Mouse (Mus musculus) CD4-positive, CD25-positive, alpha-beta regulatory T cell, adult 2 months (primary cell): ENCODE measurements around the gene Brk1.

Experiments used
- DNase-seq: peaks from one replicate; pipeline ENCODE4 v3.0.0-alpha.2; 2012; ENCODE audit warnings: low read depth, low spot score

Brk1 gene

GRCm38 (mm10) chr6:113623941-113624751 lies 19.6 kb downstream of the Brk1 start, which contains the start of gene Vhl:
TSS of gene Vhl (plus strand) at chr6:113623959.
- peak; percentile 89 for DNase-seq

DNA sequence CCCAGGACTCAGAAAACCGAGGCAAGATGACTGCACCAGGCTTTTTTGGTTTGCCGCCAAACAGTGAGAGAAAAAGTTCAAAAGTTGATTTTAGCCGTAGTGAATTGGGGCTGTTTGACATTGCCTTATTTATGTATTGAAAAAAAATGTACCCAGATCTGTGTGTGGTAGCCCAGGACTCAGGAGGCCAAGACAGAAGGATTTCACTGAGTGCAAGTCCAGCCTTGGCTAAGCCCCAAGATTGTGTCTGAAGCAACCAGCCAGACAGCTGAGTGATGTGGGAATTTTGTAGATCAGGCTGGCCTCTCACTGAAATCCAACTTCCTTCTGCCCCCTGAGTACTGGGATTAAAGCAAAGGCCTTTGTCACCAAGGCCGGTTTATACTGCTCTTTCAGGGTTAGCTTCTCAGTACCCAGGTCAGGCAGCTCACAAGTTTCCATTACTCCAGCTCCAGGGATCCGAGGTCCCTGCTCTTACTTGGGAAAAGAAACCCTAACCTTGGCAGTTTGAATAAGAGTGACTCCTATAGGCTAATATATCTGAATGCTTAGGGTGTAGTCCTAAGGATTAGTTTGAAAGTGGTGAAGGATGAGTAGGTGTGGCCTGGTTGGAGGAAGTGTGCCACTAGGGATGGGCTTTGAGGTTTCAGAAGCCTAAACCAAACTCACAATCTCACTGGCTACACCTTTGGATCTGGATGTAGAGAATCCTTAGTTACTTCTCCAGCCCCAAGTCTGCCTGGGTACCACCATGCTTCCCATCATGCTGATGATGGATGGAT lies 20.6 kb downstream of the Brk1 start:
- no peak for DNase-seq

DNA sequence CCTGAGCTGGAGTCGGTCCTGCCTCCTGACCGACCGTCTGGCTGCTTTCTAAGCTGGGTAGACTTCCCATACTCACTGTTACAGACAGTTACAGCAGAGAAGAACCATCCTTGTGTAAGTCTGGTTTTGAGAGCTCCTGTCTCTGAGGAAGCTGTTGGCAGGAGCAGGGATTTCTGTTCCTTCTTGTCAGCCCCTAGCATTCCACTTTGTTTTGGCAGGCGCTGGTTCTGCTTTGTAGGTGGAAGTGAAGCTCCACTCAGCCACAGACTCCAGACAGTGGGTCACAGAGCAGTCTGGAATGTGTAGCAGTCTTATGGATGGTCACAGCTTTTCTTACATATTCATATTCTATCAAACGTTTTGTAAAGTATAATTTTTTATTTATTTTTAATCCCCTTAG lies 25.8 kb downstream of the Brk1 start:
- DNase-seq, result no peak

DNA sequence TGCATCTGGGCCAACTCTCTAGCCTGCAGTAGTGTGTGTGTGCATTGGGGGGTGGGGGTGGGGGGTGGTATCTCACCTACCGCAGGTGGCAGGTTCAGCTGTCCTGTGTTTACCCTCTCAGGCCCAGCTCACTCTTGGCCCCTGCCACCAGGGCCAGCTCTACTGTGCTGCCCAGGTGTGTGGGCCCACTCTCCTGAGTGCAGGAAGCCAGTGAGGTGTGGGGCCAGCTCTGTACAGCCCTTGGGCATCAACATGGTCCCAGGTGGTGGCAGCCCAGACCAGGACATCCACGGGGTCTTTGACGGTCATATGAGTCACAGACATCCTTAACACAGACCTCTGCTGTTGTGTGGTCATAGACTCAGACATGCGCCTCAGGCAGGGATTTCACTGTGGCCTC lies 28.3 kb downstream of the Brk1 start:
- DNase-seq, result no peak

DNA sequence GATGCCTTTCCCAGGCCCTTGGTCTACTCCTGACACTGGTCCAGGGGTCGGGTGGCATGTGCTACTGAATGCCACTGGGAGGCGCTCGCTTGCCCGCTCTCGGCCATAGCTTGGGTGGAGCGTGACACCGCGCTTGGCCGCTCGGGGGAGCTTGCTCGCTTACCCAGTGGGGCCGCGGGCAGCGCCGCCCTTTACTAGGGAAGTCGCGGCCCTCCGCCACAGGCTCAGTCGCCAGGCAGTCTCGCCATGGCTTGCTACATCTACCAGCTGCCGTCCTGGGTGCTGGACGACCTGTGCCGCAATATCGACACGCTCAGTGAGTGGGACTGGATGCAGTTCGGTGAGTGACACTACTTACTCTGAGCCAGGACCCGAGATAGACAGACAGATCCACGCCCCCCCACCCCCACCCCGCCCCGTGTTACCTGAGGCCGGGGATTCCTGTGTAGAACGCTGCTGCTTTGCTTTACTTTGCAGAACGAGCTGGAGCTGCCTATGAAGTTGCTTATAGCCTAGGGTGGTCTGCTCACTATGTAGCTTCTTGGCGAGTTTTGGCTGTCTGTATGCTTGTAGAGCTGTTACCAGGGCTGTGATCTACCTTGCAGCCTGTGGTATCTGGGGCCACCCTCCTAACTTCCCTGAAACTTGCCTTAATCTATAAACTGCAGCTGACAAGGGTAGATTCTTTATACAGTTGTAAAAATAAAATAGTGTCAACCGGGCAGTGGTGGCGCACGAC lies 33.9 kb downstream of the Brk1 start, which contains the start of gene Irak2:
TSS of gene Irak2 (plus strand) at position 166 of the 739 bp plus-strand sequence.
- DNase-seq, result peak; percentile 97

DNA sequence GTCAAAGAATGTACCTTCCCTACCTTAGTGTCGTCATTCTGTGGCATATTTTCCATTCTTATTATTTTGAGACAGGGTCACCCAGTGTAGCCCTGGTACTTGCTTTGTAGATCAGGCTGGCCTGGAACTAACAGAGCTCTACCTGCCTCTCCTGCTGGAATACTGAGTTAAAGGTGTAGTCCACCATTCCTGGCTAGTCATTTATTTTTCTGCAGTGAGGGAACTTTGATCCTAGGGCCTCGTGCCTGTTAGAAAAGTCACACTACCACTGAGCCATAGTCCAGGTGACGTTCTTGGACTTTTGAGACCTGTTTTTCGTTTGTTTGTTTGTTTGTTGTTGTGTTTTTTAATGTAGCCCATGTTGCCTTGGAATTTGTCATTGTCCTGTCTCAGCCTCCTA lies 34.6 kb downstream of the Brk1 start:
- no peak for DNase-seq

- DNase-seq, result no peak
Observed at GRCm38 (mm10) chr6:113642605-113643004, 38.0 kb downstream of the Brk1 start.

GRCm38 (mm10) chr6:113643021-113643420 lies 38.4 kb downstream of the Brk1 start:
- no peak for DNase-seq

GRCm38 (mm10) chr6:113643967-113644366 lies 39.4 kb downstream of the Brk1 start:
- DNase-seq, result no peak

GRCm38 (mm10) chr6:113644808-113645207 lies 40.2 kb downstream of the Brk1 start:
- DNase-seq, result peak; percentile 41

DNA sequence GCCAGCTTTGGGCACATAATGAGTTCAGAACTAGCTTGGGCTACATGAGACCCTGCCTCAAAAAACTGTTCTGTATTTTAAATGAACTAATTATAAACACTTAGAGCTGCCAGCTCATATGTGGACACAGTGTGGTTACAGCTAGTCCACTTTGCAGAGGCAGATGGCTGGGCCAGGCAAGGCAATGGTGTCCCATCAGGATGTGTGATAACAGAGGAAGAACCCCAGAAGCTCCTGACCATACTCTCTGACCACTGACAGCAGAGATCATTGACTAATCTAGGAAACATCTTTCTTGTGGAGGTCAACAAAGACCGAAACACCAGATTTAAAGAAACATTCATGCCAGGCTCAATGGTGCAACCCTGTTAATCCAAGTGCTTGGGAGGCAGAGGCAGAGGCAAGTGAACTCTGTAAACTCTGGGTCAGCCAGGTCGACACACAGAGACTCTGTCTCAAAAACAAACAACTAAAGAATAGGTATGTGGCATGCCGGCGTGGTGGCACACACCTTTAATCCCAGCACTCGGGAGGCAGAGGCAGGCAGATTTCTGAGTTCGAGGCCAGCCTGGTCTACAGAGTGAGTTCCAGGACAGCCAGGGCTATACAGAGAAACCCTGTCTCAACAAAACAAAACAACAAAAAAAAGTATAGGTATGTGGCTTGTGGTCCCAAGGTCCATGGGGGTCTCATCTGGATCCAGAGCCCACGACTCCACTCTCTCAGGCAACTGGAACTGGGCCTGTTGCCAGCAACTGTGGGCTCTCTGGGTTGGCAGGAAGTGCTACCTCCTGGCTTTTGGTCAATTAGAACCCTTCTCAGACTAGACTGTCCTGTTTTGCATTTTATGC lies 45.0 kb downstream of the Brk1 start:
- DNase-seq, result no peak

GRCm38 (mm10) chr6:113650197-113650640 lies 45.6 kb downstream of the Brk1 start:
- DNase-seq, result no peak

- no peak for DNase-seq
Observed at GRCm38 (mm10) chr6:113651626-113652025, 47.1 kb downstream of the Brk1 start.

- no peak for DNase-seq
Observed at GRCm38 (mm10) chr6:113653551-113653950, 49.0 kb downstream of the Brk1 start.

- DNase-seq, result no peak
Observed at GRCm38 (mm10) chr6:113654102-113654501, 49.5 kb downstream of the Brk1 start.

DNA sequence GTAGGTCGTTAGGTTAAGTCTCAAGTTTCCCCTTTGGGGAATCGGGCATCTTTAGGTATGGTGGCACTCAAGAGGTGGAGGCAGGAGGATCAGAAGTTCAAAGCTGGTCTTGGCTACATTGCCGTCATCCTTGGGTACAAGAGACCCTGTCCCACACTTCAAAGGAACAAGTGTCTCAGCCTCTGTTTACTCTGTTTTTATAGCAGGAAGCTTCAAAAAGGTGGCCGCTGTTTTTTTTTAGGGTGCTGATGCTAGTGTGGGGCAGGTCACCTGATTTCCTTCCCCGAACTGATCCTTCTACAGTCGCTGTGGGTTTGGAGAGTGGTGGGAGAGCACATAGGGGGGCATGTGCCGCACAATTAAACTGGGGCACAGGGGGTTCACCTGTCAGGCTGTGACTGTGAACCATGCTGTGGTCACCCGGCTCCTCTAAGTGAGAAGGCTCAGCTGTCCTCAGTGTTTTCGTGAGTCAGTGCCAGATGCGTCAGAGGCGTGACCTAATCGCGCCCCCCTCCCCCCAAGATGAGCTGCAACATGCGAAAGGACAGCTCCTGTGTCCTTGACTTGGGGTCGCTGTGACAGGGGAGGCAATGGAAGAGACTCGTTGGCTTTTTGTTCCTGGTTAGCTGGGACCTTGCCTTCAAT lies 50.3 kb downstream of the Brk1 start:
- DNase-seq, result peak; percentile 58

DNA sequence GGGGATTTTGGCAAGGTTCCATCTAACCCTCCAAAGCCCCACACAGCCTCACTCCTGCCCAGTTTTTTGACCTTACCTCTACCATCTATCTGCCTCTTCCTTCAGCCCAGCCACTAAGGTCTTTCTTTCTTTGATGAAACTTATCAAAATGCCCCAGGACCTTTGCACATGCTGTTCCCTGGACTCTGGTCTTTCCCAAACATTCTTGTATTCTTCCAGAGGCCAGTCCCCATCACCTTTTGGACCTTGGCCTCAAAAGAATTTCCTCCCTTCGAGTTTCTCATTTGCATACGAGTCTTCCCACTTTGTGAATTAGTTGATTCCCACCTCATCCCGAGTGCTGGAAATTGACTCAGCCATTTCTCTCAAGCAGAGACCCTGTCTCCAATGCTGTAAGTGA lies 50.9 kb downstream of the Brk1 start:
- DNase-seq, result no peak

DNA sequence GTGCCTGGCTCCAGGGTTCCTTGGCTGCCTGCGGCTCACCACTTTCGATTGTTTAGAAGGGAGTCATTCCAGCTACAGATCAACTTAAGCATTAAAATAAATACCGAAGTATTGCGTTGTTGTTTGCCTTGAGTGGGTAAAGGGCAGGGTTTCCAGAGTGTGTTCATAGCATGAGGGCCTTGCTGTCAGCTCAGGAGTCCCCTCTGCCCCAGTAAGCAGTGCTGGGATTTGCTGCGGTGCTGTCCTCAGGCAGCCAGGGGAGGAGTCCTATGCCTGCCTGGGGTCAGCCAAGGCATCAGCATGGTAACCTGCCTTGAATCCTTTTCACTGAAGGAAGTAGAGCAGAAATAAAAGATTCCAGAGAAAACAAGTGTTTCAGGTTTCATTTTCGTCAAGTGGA lies 52.3 kb downstream of the Brk1 start:
- no peak for DNase-seq

DNA sequence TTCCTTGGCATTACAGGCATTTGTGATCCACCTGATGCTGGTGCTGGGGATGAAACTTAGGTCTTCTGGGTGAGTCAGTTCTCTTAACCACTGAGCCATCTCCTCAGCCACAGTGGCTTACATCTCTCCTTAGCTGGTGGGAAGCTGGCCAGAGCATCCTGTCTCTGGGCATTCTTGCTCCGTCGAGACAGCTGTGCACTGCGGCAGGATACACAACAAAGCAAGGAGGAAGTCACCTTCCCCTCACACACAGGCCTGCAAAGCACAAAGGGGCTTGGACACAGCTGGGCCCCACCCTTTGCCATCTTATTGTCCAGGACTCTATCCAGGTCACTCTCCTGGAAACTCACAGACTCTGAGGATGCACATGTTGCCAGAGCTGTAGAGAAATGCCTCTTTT lies 53.7 kb downstream of the Brk1 start:
- no peak for DNase-seq

DNA sequence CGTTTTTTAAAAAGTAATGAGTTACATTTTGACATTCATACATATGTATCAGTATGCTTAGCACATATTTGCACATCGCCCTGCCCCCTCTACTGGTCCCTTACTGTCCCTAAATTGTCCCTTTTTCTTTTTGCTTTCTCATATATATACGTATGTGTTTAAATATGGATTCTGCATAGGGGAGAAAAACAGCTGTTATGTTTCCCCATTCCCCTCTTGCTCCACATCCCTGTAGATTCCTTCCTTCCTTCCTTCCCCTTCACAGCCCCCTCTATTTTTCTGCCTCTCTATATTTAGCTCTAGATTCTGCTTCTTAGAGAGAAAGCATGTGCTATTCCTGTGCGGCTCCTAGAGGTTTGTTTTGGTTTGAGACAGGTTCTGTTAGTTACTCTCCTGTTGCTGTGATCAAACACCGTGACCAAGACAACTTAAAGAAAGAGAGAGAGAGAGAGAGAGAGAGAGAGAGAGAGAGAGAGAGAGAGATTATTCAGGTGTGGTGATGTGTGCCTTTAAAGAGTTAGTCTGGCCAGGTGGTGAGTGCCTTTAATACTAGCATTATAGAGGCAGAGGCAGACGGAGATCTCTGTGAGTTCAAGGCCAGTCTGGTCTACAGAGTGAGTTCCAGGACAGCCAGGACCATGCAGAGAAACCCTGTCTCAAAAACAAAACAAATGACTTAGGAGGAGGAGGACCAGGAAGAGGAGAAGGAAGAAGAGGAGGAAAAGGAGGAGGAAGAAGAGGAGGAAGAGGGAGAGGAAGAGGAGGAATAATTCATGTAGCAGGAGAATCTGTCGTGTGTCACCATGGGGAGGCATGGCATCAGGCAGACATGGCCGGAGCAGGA lies 55.3 kb downstream of the Brk1 start:
- no peak for DNase-seq
